Mouse (Mus musculus): ENCODE measurements at regions not wholly inside any gene's neighbourhood (a gene's known extent, or its start where the extent isn't known, plus 50 kb on each side); places are given as distances from the start of the nearest gene placed in this dataset.

GRCm38 (mm10) chr3:68758609-68759008, 68.2 kb downstream of the Il12a start:
- Histone ChIP-seq H3K27me3 (no peaks in the 10 kb centered on the region), H3K36me3 (no peaks in the 10 kb centered on the region), H3K4me1 (replicated peaks) (no peaks in the 10 kb centered on the region), H3K4me2 (replicated peaks) (no peak overlapping the region), H3K27ac (no peak overlapping the region), H3K9ac (replicated peaks) (no peak overlapping the region), H3K9me3 (no peaks in the 10 kb centered on the region), H3K4me3 (replicated peaks) (no peak overlapping the region)
- no peak for ATAC-seq

GRCm38 (mm10) chr3:68759375-68759774, 68.9 kb downstream of the Il12a start:
- Histone ChIP-seq H3K27ac (no peak overlapping the region), H3K4me2 (replicated peaks) (no peak overlapping the region), H3K4me3 (replicated peaks) (no peak overlapping the region), H3K36me3 (no peaks in the 10 kb centered on the region), H3K9me3 (no peaks in the 10 kb centered on the region), H3K27me3 (no peaks in the 10 kb centered on the region), H3K9ac (replicated peaks) (no peak overlapping the region), H3K4me1 (replicated peaks) (no peaks in the 10 kb centered on the region)
- WGBS = 73% methylated on average over 8 of the region's 8 CpGs
- no peak for ATAC-seq

- no peak overlapping the region for H3K9ac ChIP-seq (replicated peaks)
- H3K27me3 ChIP-seq = no peaks in the 10 kb centered on the region
- H3K4me3 ChIP-seq (replicated peaks) = no peak overlapping the region
- no peak for ATAC-seq
- H3K9me3 ChIP-seq = no peaks in the 10 kb centered on the region
- H3K4me2 ChIP-seq (replicated peaks) = no peak overlapping the region
- H3K4me1 ChIP-seq (replicated peaks) = no peaks in the 10 kb centered on the region
- WGBS = 95% methylated on average over 2 of the region's 2 CpGs
- no peaks in the 10 kb centered on the region for H3K36me3 ChIP-seq
- no peak overlapping the region for H3K27ac ChIP-seq
These were observed 70.4 kb downstream of the Il12a start for GRCm38 (mm10) chr3:68760806-68761205.

- no peak for ATAC-seq
- H3K4me2 ChIP-seq (replicated peaks) = no peak overlapping the region
- no peaks in the 10 kb centered on the region for H3K27me3 ChIP-seq
- no peaks in the 10 kb centered on the region for H3K9me3 ChIP-seq
- 78% methylated on average over 7 of the region's 7 CpGs for WGBS
- H3K4me1 ChIP-seq (replicated peaks) = no peaks in the 10 kb centered on the region
- H3K4me3 ChIP-seq (replicated peaks) = no peak overlapping the region
- H3K36me3 ChIP-seq = no peaks in the 10 kb centered on the region
- no peak overlapping the region for H3K9ac ChIP-seq (replicated peaks)
- H3K27ac ChIP-seq = no peak overlapping the region
These were observed 70.8 kb downstream of the Il12a start for GRCm38 (mm10) chr3:68761242-68761625.

GRCm38 (mm10) chr3:68761626-68762331, 71.3 kb downstream of the Il12a start:
- no peak overlapping the region for H3K27ac ChIP-seq
- 45% methylated on average over 11 of the region's 11 CpGs for WGBS

GRCm38 (mm10) chr3:68762988-68763387, 72.5 kb downstream of the Il12a start:
- H3K4me2 ChIP-seq (replicated peaks) = no peak overlapping the region
- H3K9me3 ChIP-seq = no peaks in the 10 kb centered on the region
- no peak overlapping the region for H3K9ac ChIP-seq (replicated peaks)
- 90% methylated on average over 8 of the region's 8 CpGs for WGBS
- H3K4me1 ChIP-seq (replicated peaks) = no peaks in the 10 kb centered on the region
- H3K27ac ChIP-seq = no peak overlapping the region
- H3K36me3 ChIP-seq = no peaks in the 10 kb centered on the region
- no peak for ATAC-seq
- H3K4me3 ChIP-seq (replicated peaks) = no peak overlapping the region
- no peaks in the 10 kb centered on the region for H3K27me3 ChIP-seq

More at GRCm38 (mm10) chr3:68761626-68762331, 71.3 kb downstream of the Il12a start:
- Histone ChIP-seq H3K4me1 (replicated peaks) (no peaks in the 10 kb centered on the region), H3K9me3 (no peaks in the 10 kb centered on the region), H3K9ac (replicated peaks) (no peak overlapping the region), H3K27me3 (no peaks in the 10 kb centered on the region), H3K36me3 (no peaks in the 10 kb centered on the region), H3K4me2 (replicated peaks) (no peak overlapping the region), H3K4me3 (replicated peaks) (no peak overlapping the region)
- ATAC-seq = no peak

- 91% methylated on average over 4 of the region's 4 CpGs for WGBS
- no peaks in the 10 kb centered on the region for H3K36me3 ChIP-seq
- H3K9ac ChIP-seq (replicated peaks) = no peak overlapping the region
- no peak overlapping the region for H3K4me3 ChIP-seq (replicated peaks)
- H3K27ac ChIP-seq = no peak overlapping the region
- no peak for ATAC-seq
- no peak overlapping the region for H3K4me2 ChIP-seq (replicated peaks)
- no peaks in the 10 kb centered on the region for H3K27me3 ChIP-seq
- H3K9me3 ChIP-seq = no peaks in the 10 kb centered on the region
- H3K4me1 ChIP-seq (replicated peaks) = no peaks in the 10 kb centered on the region
These were observed 73.9 kb downstream of the Il12a start for GRCm38 (mm10) chr3:68764336-68764735.

GRCm38 (mm10) chr3:68764917-68765598, 74.6 kb downstream of the Il12a start:
- no peaks in the 10 kb centered on the region for H3K4me1 ChIP-seq (replicated peaks)
- no peaks in the 10 kb centered on the region for H3K27me3 ChIP-seq
- 88% methylated on average over 7 of the region's 7 CpGs for whole genome bisulfite sequencing
- no peak for ATAC-seq
- no peaks in the 10 kb centered on the region for H3K9me3 ChIP-seq
- H3K27ac ChIP-seq = no peak overlapping the region
- H3K36me3 ChIP-seq = no peaks in the 10 kb centered on the region
- H3K9ac ChIP-seq (replicated peaks) = no peak overlapping the region
- H3K4me3 ChIP-seq (replicated peaks) = no peak overlapping the region
- no peak overlapping the region for H3K4me2 ChIP-seq (replicated peaks)

- H3K4me1 ChIP-seq (replicated peaks) = no peaks in the 10 kb centered on the region
- H3K36me3 ChIP-seq = no peaks in the 10 kb centered on the region
- no peaks in the 10 kb centered on the region for H3K9me3 ChIP-seq
- 94% methylated on average over 3 of the region's 3 CpGs for WGBS
- no peak overlapping the region for H3K9ac ChIP-seq (replicated peaks)
- H3K4me2 ChIP-seq (replicated peaks) = no peak overlapping the region
- no peaks in the 10 kb centered on the region for H3K27me3 ChIP-seq
- ATAC-seq = no peak
- no peak overlapping the region for H3K27ac ChIP-seq
- H3K4me3 ChIP-seq (replicated peaks) = no peak overlapping the region
These were observed 81.1 kb downstream of the Il12a start for GRCm38 (mm10) chr3:68771579-68771978.

GRCm38 (mm10) chr3:68777801-68778200, 87.4 kb downstream of the Il12a start:
- Histone ChIP-seq H3K4me2 (replicated peaks) (no peak overlapping the region), H3K9ac (replicated peaks) (no peak overlapping the region), H3K4me1 (replicated peaks) (no peaks in the 10 kb centered on the region), H3K9me3 (no peaks in the 10 kb centered on the region), H3K27me3 (no peaks in the 10 kb centered on the region), H3K27ac (no peak overlapping the region), H3K4me3 (replicated peaks) (no peak overlapping the region), H3K36me3 (no peaks in the 10 kb centered on the region)
- no peak for ATAC-seq
- WGBS = 74% methylated on average over 2 of the region's 2 CpGs

- 89% methylated on average over 16 of the region's 16 CpGs for WGBS
- Histone ChIP-seq H3K4me3 (replicated peaks) (no peak overlapping the region), H3K27me3 (no peaks in the 10 kb centered on the region), H3K9ac (replicated peaks) (no peak overlapping the region), H3K36me3 (no peaks in the 10 kb centered on the region), H3K27ac (no peak overlapping the region), H3K4me2 (replicated peaks) (no peak overlapping the region), H3K9me3 (no peaks in the 10 kb centered on the region), H3K4me1 (replicated peaks) (no peaks in the 10 kb centered on the region)
- ATAC-seq = no peak
These were observed 88.1 kb downstream of the Il12a start for GRCm38 (mm10) chr3:68778354-68779040.

GRCm38 (mm10) chr3:68780843-68781242, 88.5 kb upstream of the 1110032F04Rik start:
- Histone ChIP-seq H3K9ac (replicated peaks) (no peak overlapping the region), H3K4me1 (replicated peaks) (no peaks in the 10 kb centered on the region), H3K27me3 (no peaks in the 10 kb centered on the region), H3K4me3 (replicated peaks) (no peak overlapping the region), H3K36me3 (no peaks in the 10 kb centered on the region), H3K4me2 (replicated peaks) (no peak overlapping the region), H3K9me3 (no peaks in the 10 kb centered on the region), H3K27ac (no peak overlapping the region)
- WGBS = 65% methylated on average over 7 of the region's 7 CpGs
- no peak for ATAC-seq

Measured in midbrain, embryonic 13.5 days (tissue).